Mouse (Mus musculus): ENCODE measurements at regions not wholly inside any gene's neighbourhood (a gene's known extent, or its start where the extent isn't known, plus 50 kb on each side); places are given as distances from the start of the nearest gene placed in this dataset.

- TF ChIP-seq CTCF (IDR thresholded peaks at IDR 0.05; ENCODE audit: borderline replicate concordance, extremely low read depth, insufficient read depth, insufficient read length) = no peak
- TF ChIP-seq POLR2A (IDR thresholded peaks at IDR 0.05; ENCODE audit: borderline replicate concordance, extremely low read depth, insufficient read depth, insufficient read length, poor library complexity, severe bottlenecking) = no peak
These were observed 93.5 kb upstream of the Fbxo11 start for GRCm38 (mm10) chr17:88158550-88158949.

DNA sequence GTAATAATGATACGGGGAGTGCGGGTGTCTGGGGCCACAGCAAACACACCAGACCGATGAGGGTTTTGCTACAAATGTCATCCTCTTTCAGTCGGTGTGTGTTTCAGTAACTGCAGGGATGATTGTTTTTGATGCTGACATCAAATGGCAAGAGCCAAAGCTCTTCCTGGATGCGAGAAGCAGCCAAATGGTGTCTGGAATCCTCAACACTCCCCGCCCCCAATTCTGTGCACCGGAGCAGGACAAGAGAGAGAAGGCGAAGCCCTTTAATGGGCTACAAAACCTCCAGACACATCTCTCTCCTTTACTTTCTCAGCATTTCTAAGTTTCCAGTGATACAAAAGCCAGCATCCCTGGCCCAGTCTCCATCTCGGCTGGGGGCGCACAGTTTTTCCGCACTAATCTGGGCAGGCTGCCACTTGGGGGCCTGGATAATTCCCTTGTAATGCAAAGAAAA is 94.1 kb upstream of the Fbxo11 start:
- DNase-seq (ENCODE audit: low read depth) = peak; percentile 69
- TF ChIP-seq POLR2A (IDR thresholded peaks at IDR 0.05; ENCODE audit: borderline replicate concordance, extremely low read depth, insufficient read depth, insufficient read length, poor library complexity, severe bottlenecking) (no peak), CTCF (IDR thresholded peaks at IDR 0.05; ENCODE audit: borderline replicate concordance, extremely low read depth, insufficient read depth, insufficient read length) (no peak)

More at GRCm38 (mm10) chr17:88158550-88158949, 93.5 kb upstream of the Fbxo11 start:
- DNase-seq (ENCODE audit: low read depth) = no peak

DNA sequence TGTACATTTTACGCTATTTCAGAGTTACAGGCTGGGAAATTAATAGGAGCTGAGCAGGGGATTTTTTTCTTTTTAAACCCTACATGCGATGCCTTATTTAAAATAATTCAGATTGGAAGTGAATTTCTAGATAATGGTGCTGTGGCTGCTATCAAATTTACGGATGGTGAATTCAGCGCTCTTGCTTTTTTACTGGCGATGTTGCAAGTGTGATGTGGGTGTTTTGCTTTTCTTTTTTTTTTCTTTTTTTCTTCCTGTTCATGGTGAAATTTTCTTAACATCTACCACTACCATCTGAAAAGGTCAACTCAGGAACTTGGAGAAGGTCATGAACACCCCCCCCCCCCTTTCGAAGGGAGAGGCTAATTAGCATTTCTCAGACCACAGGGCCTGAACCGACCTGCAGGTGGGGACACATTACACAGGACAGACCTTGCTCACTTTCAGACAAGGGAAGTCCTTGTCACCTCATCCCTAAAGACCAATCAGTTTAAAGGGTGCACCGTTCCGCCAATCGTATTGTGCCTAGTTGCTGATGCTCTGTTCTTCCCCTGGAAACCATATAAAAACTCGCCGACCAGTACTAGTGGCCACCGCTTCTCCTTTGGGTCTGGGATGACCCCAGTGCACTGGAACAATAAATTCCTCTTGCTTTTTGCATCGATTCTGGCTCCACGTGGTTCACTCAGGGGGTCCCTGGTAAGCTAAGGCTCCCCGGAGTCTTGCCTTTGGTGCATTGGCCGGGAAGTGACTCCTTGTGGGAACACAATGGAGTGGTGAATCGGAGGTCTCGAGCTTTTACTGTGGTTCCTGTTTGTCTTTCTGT is 95.0 kb upstream of the Fbxo11 start:
- peak; percentile 41 for DNase-seq (ENCODE audit: low read depth)
- no peak for TF ChIP-seq CTCF (IDR thresholded peaks at IDR 0.05; ENCODE audit: borderline replicate concordance, extremely low read depth, insufficient read depth, insufficient read length)
- no peak for TF ChIP-seq POLR2A (IDR thresholded peaks at IDR 0.05; ENCODE audit: borderline replicate concordance, extremely low read depth, insufficient read depth, insufficient read length, poor library complexity, severe bottlenecking)

- DNase-seq (ENCODE audit: low read depth) = no peak
- no peak for TF ChIP-seq POLR2A (IDR thresholded peaks at IDR 0.05; ENCODE audit: borderline replicate concordance, extremely low read depth, insufficient read depth, insufficient read length, poor library complexity, severe bottlenecking)
- no peak for TF ChIP-seq CTCF (IDR thresholded peaks at IDR 0.05; ENCODE audit: borderline replicate concordance, extremely low read depth, insufficient read depth, insufficient read length)
These were observed 95.5 kb upstream of the Fbxo11 start for GRCm38 (mm10) chr17:88160677-88161001.

DNA sequence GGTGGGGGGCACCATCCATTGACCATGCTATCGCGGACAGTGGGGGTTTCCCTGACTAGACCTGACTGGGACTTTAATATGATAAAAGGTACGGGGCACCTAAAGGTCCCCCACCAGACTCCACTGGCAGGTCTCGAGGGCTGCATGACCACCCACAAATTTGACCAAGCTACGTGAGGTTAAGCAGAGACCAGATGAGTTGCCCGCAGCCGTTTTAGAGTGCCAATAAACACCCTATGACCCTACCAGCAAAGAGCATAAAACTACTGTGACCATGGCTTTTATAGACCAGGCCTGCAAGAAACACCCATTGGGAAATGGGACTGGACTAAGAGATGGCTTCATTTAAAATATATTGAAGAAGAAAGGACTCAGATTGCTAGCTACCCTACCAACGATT is 96.7 kb upstream of the Fbxo11 start:
- TF ChIP-seq POLR2A (IDR thresholded peaks at IDR 0.05; ENCODE audit: borderline replicate concordance, extremely low read depth, insufficient read depth, insufficient read length, poor library complexity, severe bottlenecking) (no peak), CTCF (IDR thresholded peaks at IDR 0.05; ENCODE audit: borderline replicate concordance, extremely low read depth, insufficient read depth, insufficient read length) (no peak)
- DNase-seq (ENCODE audit: low read depth) = no peak

DNA sequence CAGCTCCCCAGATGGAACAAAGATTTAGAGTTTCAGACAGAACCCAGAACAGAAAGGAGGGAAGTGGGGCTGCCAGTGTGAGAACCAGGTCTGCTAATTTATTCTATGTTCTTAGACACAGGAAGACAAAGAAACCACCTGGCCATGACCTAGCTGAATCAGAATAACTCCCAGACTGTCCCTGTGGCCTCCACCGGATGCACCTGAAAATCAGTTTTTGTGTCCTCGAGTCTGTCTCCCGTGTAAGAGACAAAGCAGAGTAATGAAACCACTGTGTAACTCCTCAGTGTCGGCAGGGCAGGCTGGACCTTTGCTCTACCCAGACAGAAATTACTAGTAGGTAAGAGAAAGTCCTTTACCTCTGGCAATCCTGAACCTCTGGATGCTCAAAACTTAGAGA is 99.7 kb upstream of the Fbxo11 start:
- no peak for DNase-seq (ENCODE audit: low read depth)
- no peak for TF ChIP-seq POLR2A (IDR thresholded peaks at IDR 0.05; ENCODE audit: borderline replicate concordance, extremely low read depth, insufficient read depth, insufficient read length, poor library complexity, severe bottlenecking)
- no peak for TF ChIP-seq CTCF (IDR thresholded peaks at IDR 0.05; ENCODE audit: borderline replicate concordance, extremely low read depth, insufficient read depth, insufficient read length)

GRCm38 (mm10) chr17:88165811-88166210 is 100.7 kb upstream of the Fbxo11 start:
- DNase-seq (ENCODE audit: low read depth) = peak; percentile 59
- TF ChIP-seq CTCF (IDR thresholded peaks at IDR 0.05; ENCODE audit: borderline replicate concordance, extremely low read depth, insufficient read depth, insufficient read length) (no peak), POLR2A (IDR thresholded peaks at IDR 0.05; ENCODE audit: borderline replicate concordance, extremely low read depth, insufficient read depth, insufficient read length, poor library complexity, severe bottlenecking) (no peak)

GRCm38 (mm10) chr17:88168262-88169096 is 103.4 kb upstream of the Fbxo11 start:
- TF ChIP-seq CTCF (IDR thresholded peaks at IDR 0.05; ENCODE audit: borderline replicate concordance, extremely low read depth, insufficient read depth, insufficient read length) (no peak), POLR2A (IDR thresholded peaks at IDR 0.05; ENCODE audit: borderline replicate concordance, extremely low read depth, insufficient read depth, insufficient read length, poor library complexity, severe bottlenecking) (no peak)
- DNase-seq (ENCODE audit: low read depth) = no peak

- DNase-seq (ENCODE audit: low read depth) = no peak
- TF ChIP-seq CTCF (IDR thresholded peaks at IDR 0.05; ENCODE audit: borderline replicate concordance, extremely low read depth, insufficient read depth, insufficient read length) (no peak), POLR2A (IDR thresholded peaks at IDR 0.05; ENCODE audit: borderline replicate concordance, extremely low read depth, insufficient read depth, insufficient read length, poor library complexity, severe bottlenecking) (no peak)
These were observed 106.5 kb upstream of the Fbxo11 start for GRCm38 (mm10) chr17:88171606-88172005.

- no peak for DNase-seq (ENCODE audit: low read depth)
- TF ChIP-seq POLR2A (IDR thresholded peaks at IDR 0.05; ENCODE audit: borderline replicate concordance, extremely low read depth, insufficient read depth, insufficient read length, poor library complexity, severe bottlenecking) = no peak
- TF ChIP-seq CTCF (IDR thresholded peaks at IDR 0.05; ENCODE audit: borderline replicate concordance, extremely low read depth, insufficient read depth, insufficient read length) = no peak
These were observed 108.4 kb upstream of the Fbxo11 start for GRCm38 (mm10) chr17:88173354-88174032.

DNA sequence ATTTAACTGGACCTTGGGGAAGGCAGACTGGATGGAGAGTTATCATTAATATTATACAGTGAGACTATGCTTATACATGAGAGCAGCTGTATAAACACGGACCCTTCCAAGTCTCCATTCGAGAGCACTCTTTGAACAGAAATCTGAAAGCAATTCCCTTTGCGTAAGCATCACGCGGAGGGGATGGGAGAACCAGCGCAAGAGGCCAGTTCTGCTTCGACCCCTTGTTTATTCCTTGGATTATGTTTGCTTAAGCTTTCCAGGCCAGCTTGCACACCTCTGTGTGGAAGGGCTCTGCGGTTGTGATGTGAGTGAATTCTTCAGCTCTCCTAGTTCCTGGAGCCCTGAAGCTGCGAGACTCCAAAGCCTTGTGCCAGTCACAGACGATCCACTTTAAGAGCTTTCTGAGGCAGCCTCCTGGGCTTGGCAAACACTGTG is 109.2 kb upstream of the Fbxo11 start:
- peak; percentile 51 for DNase-seq (ENCODE audit: low read depth)
- TF ChIP-seq CTCF (IDR thresholded peaks at IDR 0.05; ENCODE audit: borderline replicate concordance, extremely low read depth, insufficient read depth, insufficient read length) (no peak), POLR2A (IDR thresholded peaks at IDR 0.05; ENCODE audit: borderline replicate concordance, extremely low read depth, insufficient read depth, insufficient read length, poor library complexity, severe bottlenecking) (no peak)
